Mouse (Mus musculus) cortical plate, adult 2 months (tissue): ENCODE data around the gene Enpp7.

ENCODE experiments used
- CTCF ChIP-seq: fragments of 200-500 bp; IDR thresholded peaks from 2 replicates; pipeline ENCODE4 v1.5.1; 2011; ENCODE audit warnings: mild to moderate bottlenecking, control low read depth, low read length; ENCODE audit not compliant: insufficient read depth; ENCODE audit errors: extremely low read depth
- POLR2A ChIP-seq: fragments of 200-500 bp; IDR thresholded peaks from 2 replicates; pipeline ENCODE4 v1.6.1; 2011; ENCODE audit warnings: mild to moderate bottlenecking, low read length, control low read depth; ENCODE audit not compliant: insufficient read depth; ENCODE audit errors: extremely low read depth

DNA sequence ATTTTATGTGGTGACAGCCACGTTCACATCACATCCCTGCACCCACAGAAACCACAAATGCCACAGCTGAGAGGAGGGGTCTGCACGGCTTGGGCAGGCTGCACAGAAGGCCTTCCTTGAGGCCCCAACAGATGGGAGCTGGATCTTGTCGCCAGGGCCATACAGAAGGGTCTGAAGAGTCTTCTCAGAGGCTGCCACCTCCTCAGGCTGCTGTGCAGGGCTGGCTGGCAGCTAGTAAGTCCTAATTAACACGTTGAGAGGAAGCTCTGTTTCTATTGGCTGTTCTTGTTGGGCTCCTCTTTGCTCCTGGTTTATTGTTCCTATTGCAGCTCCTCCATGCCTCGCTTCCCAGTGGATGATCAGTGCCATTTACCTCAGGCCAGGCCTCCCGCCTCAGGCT lies 33.0 kb upstream of the Enpp7 start:
- no peak for TF ChIP-seq CTCF
- TF ChIP-seq POLR2A = no peak
